Mouse (Mus musculus) lung, embryonic 14.5 days (tissue): ENCODE data around the gene Gm5089. TPM values are rescaled to one million over a fixed set of nuclear protein-coding genes. Genes with fewer than 3 reads are reported as not detected.

ENCODE experiments used
- ATAC-seq: fragments of 200-750 bp; cut with Nextera tagmentation; 2 replicates; pipeline ENCODE4 v1.8.0; 2017; ENCODE audit warnings: mild to moderate bottlenecking, moderate TSS enrichment, moderate library complexity; ENCODE audit not compliant: insufficient read depth
- DNase-seq: peaks from one replicate; pipeline ENCODE4 v3.0.0-alpha.2; 2015
- H3K27ac ChIP-seq: fragments of 300-500 bp; sonication (generic); 2 replicates; pipeline ENCODE4 v1.5.1; 2014; ENCODE audit warnings: low read depth, mild to moderate bottlenecking, moderate library complexity
- H3K27me3 ChIP-seq: fragments of 300-500 bp; sonication (generic); 2 replicates; pipeline ENCODE4 v1.6.1; 2014; ENCODE audit warnings: low read length, control low read depth; ENCODE audit not compliant: insufficient read depth
- H3K36me3 ChIP-seq: fragments of 300-500 bp; sonication (generic); 2 replicates; pipeline ENCODE4 v1.6.1; 2014; ENCODE audit warnings: control low read depth; ENCODE audit not compliant: insufficient read depth
- H3K4me1 ChIP-seq: fragments of 300-500 bp; sonication (generic); 2 replicates; pipeline ENCODE4 v1.6.1; 2014; ENCODE audit warnings: antibody characterized with exemption, control low read depth; ENCODE audit not compliant: insufficient read depth
- H3K4me2 ChIP-seq: fragments of 300-500 bp; sonication (generic); 2 replicates; pipeline ENCODE4 v1.6.1; 2014; ENCODE audit warnings: mild to moderate bottlenecking
- H3K4me3 ChIP-seq: fragments of 300-500 bp; sonication (generic); 2 replicates; pipeline ENCODE4 v1.5.1; 2014; ENCODE audit warnings: low read depth, low read length
- H3K9ac ChIP-seq: fragments of 300-500 bp; sonication (generic); 2 replicates; pipeline ENCODE4 v1.6.1; 2014
- H3K9me3 ChIP-seq: fragments of 300-500 bp; sonication (generic); 2 replicates; pipeline ENCODE4 v1.6.1; 2016; ENCODE audit warnings: low read depth, low read length, control low read depth
- CTCF ChIP-seq: IDR thresholded peaks from 2 replicates; pipeline ENCODE4 v1.5.1; 2016; ENCODE audit warnings: antibody characterized with exemption, low read depth
- WGBS: fragments of 180-500 bp; shearing (Covaris S2); extraction: QIAGEN DNeasy Blood & Tissue Kit; methylation state at CpG from one replicate; pipeline ENCODE4 v1.1.7; 2014; 5-methylcytosine and 5-hydroxymethylcytosine counted together
- polyA plus RNA-seq: library from polyadenylated mRNA; unstranded; fragments of >200 nt; fragmentation: Nextera tagmentation; extraction: Ambion mirVana; gene quantifications from 2 replicates; pipeline ENCODE4 v1.2.1, GENCODE M21; 2014

Gene Gm5089
- polyA plus RNA-seq, 1 experiment from 2014 or later, result not detected

DNA sequence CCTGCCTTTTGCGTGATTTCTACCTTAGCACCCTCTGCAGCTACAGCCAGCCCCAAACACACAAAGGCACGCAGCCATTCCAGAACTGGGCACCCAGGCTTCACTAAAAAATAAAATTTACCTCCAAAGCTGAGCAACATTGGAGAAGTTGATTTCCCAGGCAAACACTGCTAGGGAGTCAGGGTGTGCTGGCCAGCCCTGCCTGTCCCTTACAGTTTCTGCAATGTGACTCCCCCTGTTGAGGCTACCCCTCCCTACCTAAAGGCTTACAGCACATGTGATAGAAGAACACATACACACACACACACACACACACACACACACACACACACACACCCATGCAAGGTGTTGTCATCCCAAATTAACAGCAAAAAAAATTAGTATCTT lies 37.4 kb downstream of the Gm5089 start:
- DNase-seq (no peak), ATAC-seq (no peak)
- Histone ChIP-seq H3K4me3 (no peak overlapping the region), H3K4me2 (no peak overlapping the region), H3K36me3 (no peaks in the 10 kb centered on the region), H3K9me3 (no peaks in the 10 kb centered on the region), H3K27ac (no peak overlapping the region), H3K4me1 (no peaks in the 10 kb centered on the region), H3K27me3 (peaks cover 9% of the 10 kb centered on the region; the same call in 1 of the 2 replicates), H3K9ac (no peak overlapping the region)
- 88% methylated on average over 2 of the region's 2 CpGs for WGBS
- TF ChIP-seq CTCF, result no peak

DNA sequence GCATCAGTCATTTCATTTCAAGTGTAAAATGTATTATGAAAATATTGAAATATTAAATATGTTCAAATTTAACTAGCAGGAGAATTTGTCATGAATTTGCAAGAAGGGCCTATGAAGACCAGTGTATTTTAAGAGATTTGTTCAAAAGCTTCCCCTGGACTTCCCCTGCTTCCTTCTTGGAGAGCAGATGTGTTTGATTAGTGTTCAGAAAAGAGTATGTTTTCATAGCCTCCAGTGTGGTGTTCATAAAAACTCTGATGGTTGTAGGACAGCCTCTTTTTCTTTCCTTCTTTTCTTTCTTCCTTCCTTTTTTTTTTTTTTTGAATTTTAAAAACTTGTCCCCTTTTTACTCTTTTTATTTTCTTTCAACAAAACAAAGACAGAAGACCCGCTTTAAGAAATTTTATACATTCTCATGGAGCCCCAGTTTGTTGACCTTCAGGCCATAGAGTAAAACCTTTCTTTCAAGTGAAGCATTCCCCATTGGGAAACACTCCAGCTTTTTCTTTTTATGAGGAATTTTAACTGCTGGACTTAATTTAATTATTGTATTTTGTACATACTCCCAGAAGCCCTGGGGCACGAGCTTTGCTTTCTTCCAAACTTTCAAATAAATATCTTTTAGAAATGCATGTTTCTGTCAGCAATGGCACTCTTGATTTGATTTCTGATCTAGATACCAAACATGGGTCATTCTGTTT lies 37.9 kb downstream of the Gm5089 start:
- Histone ChIP-seq H3K9ac (no peak overlapping the region), H3K9me3 (no peaks in the 10 kb centered on the region), H3K27ac (no peak overlapping the region), H3K36me3 (no peaks in the 10 kb centered on the region), H3K4me3 (no peak overlapping the region), H3K27me3 (peaks cover 15% of the 10 kb centered on the region; the same call in 1 of the 2 replicates), H3K4me1 (no peaks in the 10 kb centered on the region), H3K4me2 (no peak overlapping the region)
- TF ChIP-seq CTCF, result no peak
- no peak for ATAC-seq
- no peak for DNase-seq
- 64% methylated on average over 2 of the region's 2 CpGs for WGBS

DNA sequence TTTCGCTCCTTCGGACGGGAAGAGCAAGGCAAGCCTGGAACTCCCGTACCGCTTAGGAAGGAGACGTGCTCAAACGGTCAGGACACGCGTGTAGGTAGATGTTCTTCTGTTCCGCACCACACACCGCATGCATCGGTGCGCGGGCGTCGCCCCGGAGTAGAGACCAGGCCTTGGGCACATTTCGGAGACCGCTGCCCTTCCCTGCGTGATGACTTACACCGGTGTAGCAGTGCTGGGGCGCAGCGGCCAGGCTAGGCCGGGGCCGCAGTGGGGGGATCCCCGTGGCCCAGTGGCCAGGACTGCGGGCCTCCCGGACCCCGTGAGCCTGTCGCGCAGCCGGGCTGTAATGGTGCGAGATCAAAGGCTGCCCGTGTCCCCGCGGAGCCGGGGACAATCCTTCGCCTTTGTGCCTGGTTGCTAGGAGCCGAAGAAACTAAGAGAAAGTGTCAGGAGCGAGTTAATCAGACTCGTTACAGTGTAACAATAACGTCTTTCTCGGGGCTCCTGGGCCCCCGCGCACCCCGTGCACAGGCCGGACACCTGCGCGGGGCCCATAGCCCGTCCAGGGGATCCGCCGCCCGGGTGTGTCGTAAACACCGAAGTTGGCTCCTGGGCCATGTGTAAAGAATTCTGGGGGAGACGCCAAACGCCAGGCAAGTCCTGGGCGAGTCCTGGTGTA lies 44.2 kb downstream of the Gm5089 start:
- H3K27me3 ChIP-seq, result peaks cover 65% of the 10 kb centered on the region
- no peaks in the 10 kb centered on the region for H3K36me3 ChIP-seq
- H3K9ac ChIP-seq, result no peak overlapping the region
- no peak overlapping the region for H3K27ac ChIP-seq
- H3K4me1 ChIP-seq, result 0 out of 2 replicates have a peak, but pooled peaks cover 7% of the 10 kb centered on the region
- H3K4me2 ChIP-seq, result peak overlapping the region; percentile 68
- 2% methylated on average over 58 of the region's 58 CpGs for WGBS
- H3K9me3 ChIP-seq, result no peaks in the 10 kb centered on the region
- TF ChIP-seq CTCF, result no peak
- peak overlapping the region; percentile 32 for H3K4me3 ChIP-seq
- DNase-seq, result peak; percentile 19
- ATAC-seq, result peak; percentile 73

DNA sequence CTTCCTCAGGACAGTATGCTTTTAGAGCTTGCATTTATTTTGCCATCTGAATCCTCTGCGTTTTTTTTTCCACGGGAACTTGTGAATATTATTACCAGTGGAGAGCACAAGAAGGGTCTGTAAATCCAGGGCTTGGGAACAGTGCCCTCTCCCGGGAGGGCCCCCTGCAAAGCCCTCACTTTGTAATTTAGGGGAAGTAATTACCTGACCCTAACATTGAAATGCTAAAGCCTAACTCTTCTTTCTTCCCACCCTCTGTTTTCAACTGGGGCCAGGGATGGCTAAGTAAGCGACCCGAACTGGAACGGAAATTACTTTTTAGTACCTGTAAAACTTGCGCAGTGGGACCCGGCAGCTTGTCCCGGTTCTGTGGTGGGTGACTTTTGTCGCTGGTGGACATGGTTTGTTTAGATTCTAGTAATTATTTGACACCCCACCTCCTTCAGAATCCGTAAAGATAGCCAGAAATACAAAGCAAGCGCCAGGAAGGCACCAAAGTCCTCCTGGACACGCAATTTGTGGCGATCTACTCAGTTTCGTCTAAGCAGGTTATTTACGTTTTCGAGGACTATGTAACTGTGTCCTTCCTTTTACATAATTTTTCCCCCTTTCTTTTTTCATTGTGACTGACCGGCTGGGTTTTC lies 44.9 kb downstream of the Gm5089 start:
- DNase-seq (peak; percentile 17), ATAC-seq (no peak)
- H3K4me1 ChIP-seq, result 0 out of 2 replicates have a peak, but pooled peaks cover 7% of the 10 kb centered on the region
- H3K9me3 ChIP-seq, result no peaks in the 10 kb centered on the region
- H3K4me2 ChIP-seq, result peak overlapping the region; percentile 68
- H3K27ac ChIP-seq, result no peak overlapping the region
- H3K27me3 ChIP-seq, result peaks cover 65% of the 10 kb centered on the region
- TF ChIP-seq CTCF, result no peak
- WGBS, result 2% methylated on average over 18 of the region's 18 CpGs
- no peak overlapping the region for H3K9ac ChIP-seq
- H3K4me3 ChIP-seq, result peak overlapping the region; percentile 32
- no peaks in the 10 kb centered on the region for H3K36me3 ChIP-seq

DNA sequence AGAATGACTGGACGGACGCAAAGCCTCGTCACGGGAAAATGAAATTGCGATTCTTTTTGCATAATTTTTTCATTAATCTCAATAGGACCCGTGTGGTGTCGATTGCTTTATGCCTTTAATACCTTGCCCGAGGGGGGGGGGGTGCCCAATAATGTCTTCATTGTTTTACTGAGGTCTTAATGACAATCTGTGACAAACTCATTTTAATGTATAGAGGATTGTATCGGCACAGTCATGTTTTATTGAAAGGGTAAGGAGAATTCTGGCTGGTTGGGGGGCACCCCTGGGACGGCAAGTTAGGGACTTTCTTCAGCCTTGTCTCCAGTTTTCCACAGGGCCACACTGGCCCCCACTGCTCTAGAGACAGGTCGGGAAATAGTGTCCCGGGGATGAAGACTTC lies 45.7 kb downstream of the Gm5089 start:
- H3K4me1 ChIP-seq, result 0 out of 2 replicates have a peak, but pooled peaks cover 7% of the 10 kb centered on the region
- no peak overlapping the region for H3K4me3 ChIP-seq
- DNase-seq (no peak), ATAC-seq (no peak)
- TF ChIP-seq CTCF, result no peak
- H3K27me3 ChIP-seq, result peaks cover 64% of the 10 kb centered on the region
- no peak overlapping the region for H3K9ac ChIP-seq
- H3K9me3 ChIP-seq, result no peaks in the 10 kb centered on the region
- no peak overlapping the region for H3K4me2 ChIP-seq
- no peak overlapping the region for H3K27ac ChIP-seq
- WGBS, result 63% methylated on average over 12 of the region's 12 CpGs
- no peaks in the 10 kb centered on the region for H3K36me3 ChIP-seq

DNA sequence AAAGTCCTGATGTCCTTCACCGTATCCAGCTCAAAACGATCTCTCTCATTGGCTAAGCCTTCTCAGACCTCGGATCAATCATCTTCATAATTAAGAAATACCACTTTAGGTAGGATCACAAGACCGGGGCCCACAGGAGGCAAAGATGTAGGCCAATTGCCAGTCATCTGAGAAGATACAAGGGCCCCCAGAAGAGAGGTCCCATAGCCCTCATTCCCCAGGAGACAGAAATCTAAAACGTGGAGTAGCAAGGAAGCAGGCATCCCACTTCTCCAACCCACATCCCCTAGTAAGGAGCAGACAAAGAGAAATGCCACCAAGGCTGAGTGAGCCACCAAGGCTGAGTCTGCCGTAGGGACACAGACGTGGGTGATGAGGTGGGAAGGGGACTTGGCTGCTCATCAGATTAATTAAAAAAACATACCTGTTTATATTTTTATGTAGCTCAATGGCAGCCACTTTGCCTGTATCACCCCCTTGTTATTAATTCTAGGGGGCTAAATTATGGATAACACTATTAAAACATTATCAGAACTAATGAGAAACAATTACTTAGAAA lies 46.2 kb downstream of the Gm5089 start:
- H3K4me3 ChIP-seq, result no peak overlapping the region
- DNase-seq (no peak), ATAC-seq (no peak)
- H3K36me3 ChIP-seq, result no peaks in the 10 kb centered on the region
- H3K4me2 ChIP-seq, result no peak overlapping the region
- 0 out of 2 replicates have a peak, but pooled peaks cover 7% of the 10 kb centered on the region for H3K4me1 ChIP-seq
- H3K9ac ChIP-seq, result no peak overlapping the region
- no peaks in the 10 kb centered on the region for H3K9me3 ChIP-seq
- no peak overlapping the region for H3K27ac ChIP-seq
- no peak for TF ChIP-seq CTCF
- peaks cover 58% of the 10 kb centered on the region for H3K27me3 ChIP-seq
- 75% methylated on average over 7 of the region's 7 CpGs for WGBS
